Mouse (Mus musculus): ENCODE data around the gene Sept10. TPM values are rescaled to one million over a fixed set of nuclear protein-coding genes. Genes with fewer than 3 reads are reported as not detected.

The Sept10 gene
- polyA plus RNA-seq, 1 experiment from 2014 or later: 32.5 TPM

DNA sequence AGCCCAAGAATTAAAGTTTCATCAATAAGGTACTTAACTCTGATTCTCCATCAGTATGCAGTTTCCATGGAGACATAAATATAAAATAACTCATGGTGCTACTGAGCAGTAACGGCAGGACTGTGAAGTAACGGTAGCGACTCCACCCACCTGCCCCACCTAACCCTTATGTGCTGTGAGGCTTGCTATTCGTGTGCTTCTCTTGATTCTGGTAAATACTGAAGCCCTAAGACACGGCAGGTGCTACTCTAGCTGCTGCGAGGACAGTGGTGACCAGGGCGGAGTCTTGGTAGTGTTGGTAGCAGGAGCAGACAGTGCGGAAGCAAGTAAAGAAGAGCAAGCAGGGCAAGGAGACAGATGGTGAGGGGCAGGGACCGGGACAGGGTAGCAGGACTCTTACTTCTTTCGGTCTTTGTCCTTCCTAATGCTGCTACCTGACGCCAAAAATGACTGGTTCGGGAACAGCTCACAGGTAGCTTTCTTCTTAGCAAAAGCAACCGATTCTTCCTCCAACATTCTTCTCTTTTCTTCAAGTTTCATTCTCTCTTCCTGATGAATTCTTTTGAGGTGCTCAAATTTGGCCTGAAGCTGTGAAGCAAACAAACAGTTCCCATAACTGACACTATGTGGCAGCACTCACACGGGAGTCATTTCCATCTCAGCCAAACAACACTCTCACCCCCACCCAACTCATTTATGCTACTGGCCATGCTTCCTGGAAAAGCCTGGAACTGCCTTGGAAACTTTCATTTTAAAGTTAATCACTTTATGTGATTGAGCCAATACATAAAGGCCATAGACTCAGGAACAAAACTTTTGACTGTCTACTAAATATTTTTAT lies 55.3 kb downstream of the Sept10 start:
- ATAC-seq (ENCODE audit: insufficient read depth, low FRiP score, low TSS enrichment): no peak

DNA sequence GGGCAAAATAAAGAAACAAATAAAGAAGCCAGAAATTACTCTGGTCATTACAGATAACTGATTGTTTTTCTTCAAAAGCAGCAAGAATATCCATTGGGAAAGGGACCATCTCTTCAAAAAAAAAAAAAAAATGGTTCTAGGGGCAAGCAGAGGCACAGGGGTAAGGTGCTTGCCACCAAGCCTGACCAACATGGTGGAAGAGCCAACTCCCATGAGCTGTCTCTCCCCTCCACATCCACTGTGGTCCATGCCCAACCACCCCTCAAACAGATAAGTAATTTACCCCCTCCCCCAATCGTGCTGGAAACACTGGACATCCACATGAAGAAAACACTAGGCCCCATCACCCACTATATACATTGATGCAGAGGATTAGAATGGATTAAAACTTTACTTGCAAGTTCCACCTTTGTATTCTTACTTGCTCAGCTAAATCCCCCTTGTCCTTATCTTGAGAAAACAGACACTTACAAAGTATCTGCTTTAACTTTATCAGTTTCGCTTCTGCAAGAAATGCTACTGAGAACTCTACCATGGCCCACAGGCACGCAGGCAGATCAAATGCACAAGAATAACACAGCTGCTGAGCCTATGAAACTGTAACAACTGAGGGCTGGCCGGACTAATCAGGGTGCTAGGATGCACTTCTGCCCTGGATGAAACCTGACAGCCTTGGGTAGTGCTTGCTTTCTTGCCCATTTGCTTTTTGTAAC lies 59.3 kb downstream of the Sept10 start:
- H3K4me3 ChIP-seq (ENCODE audit: low read depth, low read length): no peak overlapping the region
- no peaks in the 10 kb centered on the region for H3K36me3 ChIP-seq (ENCODE audit: control insufficient read depth, insufficient read depth, low read length)
- H3K4me2 ChIP-seq (ENCODE audit: low read depth): no peak overlapping the region
- DNase-seq (ENCODE audit: low spot score) (no peak), ATAC-seq (ENCODE audit: insufficient read depth, low FRiP score, low TSS enrichment) (no peak)
- 68% methylated on average over 4 of the region's 4 CpGs for WGBS
- H3K9me3 ChIP-seq (ENCODE audit: control insufficient read depth, low read length): no peaks in the 10 kb centered on the region
- no peaks in the 10 kb centered on the region for H3K4me1 ChIP-seq (ENCODE audit: control insufficient read depth, insufficient read depth, low read length)
- H3K9ac ChIP-seq (ENCODE audit: low read length): no peak overlapping the region
- H3K27ac ChIP-seq (ENCODE audit: low read depth, low read length): no peak overlapping the region
- no peaks in the 10 kb centered on the region for H3K27me3 ChIP-seq (ENCODE audit: control insufficient read depth, insufficient read depth, low read length)

More for the DNA sequence above, 55.3 kb downstream of the Sept10 start:
- Histone ChIP-seq H3K9me3 (ENCODE audit: control insufficient read depth, low read length) (no peaks in the 10 kb centered on the region), H3K36me3 (ENCODE audit: control insufficient read depth, insufficient read depth, low read length) (no peaks in the 10 kb centered on the region), H3K4me3 (ENCODE audit: low read depth, low read length) (no peak overlapping the region), H3K4me1 (ENCODE audit: control insufficient read depth, insufficient read depth, low read length) (no peaks in the 10 kb centered on the region), H3K27ac (ENCODE audit: low read depth, low read length) (no peak overlapping the region), H3K27me3 (ENCODE audit: control insufficient read depth, insufficient read depth, low read length) (no peaks in the 10 kb centered on the region), H3K4me2 (ENCODE audit: low read depth) (no peak overlapping the region), H3K9ac (ENCODE audit: low read length) (no peak overlapping the region)
- 71% methylated on average over 14 of the region's 14 CpGs for WGBS
- peak; percentile 29 for DNase-seq (ENCODE audit: low spot score)

DNA sequence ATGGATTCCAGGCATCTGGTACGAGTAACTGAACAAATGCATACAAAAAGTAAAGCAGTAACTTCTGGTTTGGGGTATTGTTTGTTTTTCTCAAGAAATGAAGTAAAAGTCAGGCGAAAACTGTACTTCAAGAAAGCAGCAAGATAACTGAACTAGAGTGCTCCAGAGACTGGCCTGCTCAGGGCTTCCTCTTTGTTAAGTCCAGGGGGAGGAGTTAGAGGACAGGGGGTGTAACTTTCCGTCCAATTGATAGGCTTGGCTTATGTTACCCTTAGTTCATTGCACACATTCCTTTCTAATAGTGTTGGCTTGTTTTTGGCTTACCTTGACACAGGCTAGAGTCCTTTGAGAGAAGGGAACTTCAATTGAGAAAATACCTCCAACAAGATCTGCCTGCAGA lies 63.0 kb downstream of the Sept10 start:
- Histone ChIP-seq H3K27ac (ENCODE audit: low read depth, low read length) (no peak overlapping the region), H3K9me3 (ENCODE audit: control insufficient read depth, low read length) (no peaks in the 10 kb centered on the region), H3K36me3 (ENCODE audit: control insufficient read depth, insufficient read depth, low read length) (no peaks in the 10 kb centered on the region), H3K4me1 (ENCODE audit: control insufficient read depth, insufficient read depth, low read length) (no peaks in the 10 kb centered on the region), H3K9ac (ENCODE audit: low read length) (no peak overlapping the region), H3K27me3 (ENCODE audit: control insufficient read depth, insufficient read depth, low read length) (no peaks in the 10 kb centered on the region), H3K4me2 (ENCODE audit: low read depth) (no peak overlapping the region), H3K4me3 (ENCODE audit: low read depth, low read length) (no peak overlapping the region)
- no peak for DNase-seq (ENCODE audit: low spot score)
- WGBS: 74% methylated on average over 3 of the region's 3 CpGs
- ATAC-seq (ENCODE audit: insufficient read depth, low FRiP score, low TSS enrichment): no peak

DNA sequence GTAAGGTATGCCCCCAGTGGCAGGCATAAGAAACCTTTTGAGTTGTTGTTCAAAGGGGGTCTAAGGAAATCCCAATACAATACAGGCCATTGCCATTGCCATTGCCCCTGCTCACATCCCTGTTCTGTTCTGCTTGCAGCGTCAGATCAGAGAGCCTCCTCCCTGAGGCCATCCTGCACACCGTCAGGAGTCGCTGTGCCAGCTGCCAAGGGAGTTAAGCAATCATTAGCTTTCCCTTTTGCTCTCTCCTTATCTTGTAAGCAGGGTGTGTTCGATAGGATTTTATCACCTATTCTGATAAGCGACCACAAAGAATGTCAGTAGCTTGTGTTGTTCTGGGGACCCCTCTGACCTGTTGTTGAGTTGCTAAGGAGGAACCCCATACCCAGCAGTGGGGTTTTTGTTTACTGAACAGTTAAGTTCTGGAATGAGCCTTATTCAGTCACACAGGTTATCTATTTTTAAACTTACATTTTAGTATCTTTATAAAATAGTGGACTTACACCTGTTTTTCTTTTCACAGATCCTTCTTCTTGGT lies 69.0 kb downstream of the Sept10 start:
- WGBS: 79% methylated on average over 5 of the region's 5 CpGs
- Histone ChIP-seq H3K27ac (ENCODE audit: low read depth, low read length) (no peak overlapping the region), H3K9me3 (ENCODE audit: control insufficient read depth, low read length) (no peaks in the 10 kb centered on the region), H3K9ac (ENCODE audit: low read length) (no peak overlapping the region), H3K4me2 (ENCODE audit: low read depth) (no peak overlapping the region), H3K4me3 (ENCODE audit: low read depth, low read length) (no peak overlapping the region), H3K36me3 (ENCODE audit: control insufficient read depth, insufficient read depth, low read length) (no peaks in the 10 kb centered on the region), H3K4me1 (ENCODE audit: control insufficient read depth, insufficient read depth, low read length) (no peaks in the 10 kb centered on the region), H3K27me3 (ENCODE audit: control insufficient read depth, insufficient read depth, low read length) (no peaks in the 10 kb centered on the region)
- ATAC-seq (ENCODE audit: insufficient read depth, low FRiP score, low TSS enrichment) (no peak), DNase-seq (ENCODE audit: low spot score) (no peak)

DNA sequence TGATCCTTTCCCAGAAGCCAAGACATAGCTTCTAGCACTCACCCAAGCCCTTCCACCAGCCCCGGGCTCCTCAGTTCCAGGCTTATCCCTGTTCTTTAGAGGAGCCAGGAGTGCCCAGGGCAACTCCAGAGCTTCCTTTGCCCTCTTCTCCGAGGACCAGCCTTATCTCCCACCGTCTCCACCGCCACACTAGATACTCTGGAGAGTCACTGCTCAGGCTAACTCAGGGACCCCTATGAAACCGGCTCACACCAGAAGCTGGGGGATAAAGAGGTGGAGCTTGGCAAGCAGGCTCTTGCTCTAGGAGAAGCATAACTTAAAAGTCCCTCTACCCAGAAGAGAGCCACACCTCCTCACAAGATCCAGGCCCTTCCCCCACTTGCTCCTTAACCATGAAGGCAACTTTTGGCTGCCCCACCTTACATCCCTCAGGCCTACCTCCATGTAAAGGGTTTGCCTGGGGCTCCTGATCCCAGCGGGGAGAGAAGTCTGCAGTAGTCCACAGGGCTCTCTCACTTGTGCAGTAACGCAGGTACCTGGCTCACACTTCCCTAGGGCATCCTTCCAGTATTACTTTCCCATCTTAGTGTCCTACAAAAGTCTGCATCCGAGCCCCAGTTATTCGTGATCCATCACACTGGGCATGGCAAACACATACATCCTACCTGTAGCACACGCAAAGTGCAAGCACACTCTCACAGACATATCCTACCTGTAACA lies 70.5 kb downstream of the Sept10 start:
- H3K4me1 ChIP-seq (ENCODE audit: control insufficient read depth, insufficient read depth, low read length): no peaks in the 10 kb centered on the region
- ATAC-seq (ENCODE audit: insufficient read depth, low FRiP score, low TSS enrichment): no peak

DNA sequence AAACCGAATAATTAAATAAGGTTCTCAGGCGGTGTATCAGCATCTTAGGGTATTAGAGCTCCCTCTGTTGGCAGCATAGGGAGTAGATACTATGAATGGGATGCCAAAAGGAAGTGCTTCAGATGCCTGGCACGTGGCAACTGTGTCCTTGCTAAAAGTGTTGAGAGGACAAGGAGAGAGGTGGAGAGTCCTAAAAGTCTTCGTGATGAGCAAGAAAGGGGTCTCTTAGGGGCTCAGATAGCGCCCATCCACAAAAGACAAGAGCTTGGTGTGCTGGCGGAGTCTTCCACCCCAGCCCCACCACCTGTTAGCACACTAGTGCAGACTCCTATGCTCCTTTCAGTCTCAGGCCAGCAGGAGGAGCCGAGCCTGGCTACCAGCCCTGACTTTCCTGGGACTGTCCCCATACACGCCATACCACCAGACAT lies 71.7 kb downstream of the Sept10 start:
- H3K4me1 ChIP-seq (ENCODE audit: control insufficient read depth, insufficient read depth, low read length): no peaks in the 10 kb centered on the region
- H3K4me2 ChIP-seq (ENCODE audit: low read depth): no peak overlapping the region
- no peaks in the 10 kb centered on the region for H3K27me3 ChIP-seq (ENCODE audit: control insufficient read depth, insufficient read depth, low read length)
- WGBS: 19% methylated on average over 8 of the region's 8 CpGs
- DNase-seq (ENCODE audit: low spot score) (peak; percentile 64), ATAC-seq (ENCODE audit: insufficient read depth, low FRiP score, low TSS enrichment) (peak; percentile 65)
- H3K9ac ChIP-seq (ENCODE audit: low read length): no peak overlapping the region
- no peaks in the 10 kb centered on the region for H3K9me3 ChIP-seq (ENCODE audit: control insufficient read depth, low read length)
- H3K27ac ChIP-seq (ENCODE audit: low read depth, low read length): no peak overlapping the region
- H3K36me3 ChIP-seq (ENCODE audit: control insufficient read depth, insufficient read depth, low read length): no peaks in the 10 kb centered on the region
- H3K4me3 ChIP-seq (ENCODE audit: low read depth, low read length): no peak overlapping the region

More for the DNA sequence above, 70.5 kb downstream of the Sept10 start:
- H3K9ac ChIP-seq (ENCODE audit: low read length): no peak overlapping the region
- 95% methylated on average over 10 of the region's 10 CpGs for WGBS
- H3K36me3 ChIP-seq (ENCODE audit: control insufficient read depth, insufficient read depth, low read length): no peaks in the 10 kb centered on the region
- no peak overlapping the region for H3K4me2 ChIP-seq (ENCODE audit: low read depth)
- H3K4me3 ChIP-seq (ENCODE audit: low read depth, low read length): no peak overlapping the region
- H3K9me3 ChIP-seq (ENCODE audit: control insufficient read depth, low read length): no peaks in the 10 kb centered on the region
- H3K27ac ChIP-seq (ENCODE audit: low read depth, low read length): no peak overlapping the region
- H3K27me3 ChIP-seq (ENCODE audit: control insufficient read depth, insufficient read depth, low read length): no peaks in the 10 kb centered on the region
- DNase-seq (ENCODE audit: low spot score): no peak

DNA sequence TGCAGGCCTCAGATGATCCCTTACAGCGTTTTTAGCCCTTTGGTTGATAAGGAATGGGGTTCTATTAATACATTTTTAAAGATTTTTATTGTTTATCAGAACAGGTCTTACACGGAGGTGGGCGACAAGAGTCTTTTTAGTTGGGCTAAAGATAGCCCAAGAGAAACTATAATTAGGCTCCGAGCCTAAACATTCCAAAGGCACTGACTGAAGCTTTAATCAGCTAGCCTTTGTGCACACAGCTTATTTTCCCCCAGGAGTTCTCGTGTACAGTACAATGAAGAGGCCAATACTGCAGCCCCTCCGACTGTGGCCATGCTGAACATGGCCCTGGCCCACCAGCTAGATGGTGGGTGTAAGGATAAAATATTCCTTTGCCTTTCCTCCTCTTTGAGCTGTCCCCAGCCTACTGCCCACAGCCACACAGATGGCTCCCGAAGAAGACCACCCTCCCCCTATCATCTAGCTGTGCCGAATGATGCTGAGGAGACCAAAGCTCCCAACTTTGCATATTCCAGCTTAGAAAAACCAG lies 88.1 kb downstream of the Sept10 start:
- ATAC-seq (ENCODE audit: insufficient read depth, low FRiP score, low TSS enrichment): no peak
- 83% methylated on average over 8 of the region's 8 CpGs for WGBS
- H3K36me3 ChIP-seq (ENCODE audit: control insufficient read depth, insufficient read depth, low read length): no peaks in the 10 kb centered on the region

DNA sequence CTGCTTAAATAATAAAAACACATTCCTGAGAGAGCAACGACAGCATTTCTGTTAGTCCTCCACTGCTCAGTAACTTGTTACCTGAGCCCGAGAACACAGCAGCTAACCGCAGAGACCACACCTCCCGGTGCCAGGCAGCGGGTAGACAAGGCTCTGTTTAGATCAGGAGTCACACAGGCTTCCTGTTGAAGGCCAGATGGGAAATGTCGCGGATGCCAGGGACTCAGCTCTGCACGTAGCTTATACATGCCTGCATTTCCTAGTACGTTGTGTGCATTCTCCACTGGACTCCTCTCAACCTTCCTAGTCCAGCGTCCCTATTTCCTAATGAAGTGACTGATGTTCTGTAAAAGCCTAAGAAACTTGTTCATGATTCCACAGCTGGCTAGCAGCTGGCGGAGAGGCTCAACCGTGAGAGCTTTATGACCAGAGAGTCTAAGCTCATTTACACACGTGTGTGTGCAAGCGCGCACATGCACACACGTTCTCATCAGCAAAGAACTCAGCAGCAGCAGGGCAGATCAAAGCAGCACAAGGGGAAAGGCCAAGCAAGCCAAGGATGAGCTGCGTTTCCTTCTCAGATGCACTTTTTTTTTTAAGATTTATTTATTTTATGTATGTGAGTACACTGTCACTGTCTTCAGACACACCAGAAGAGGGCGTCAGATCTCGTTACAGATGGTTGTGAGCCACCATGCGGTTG lies 89.6 kb downstream of the Sept10 start:
- H3K4me2 ChIP-seq (ENCODE audit: low read depth): no peak overlapping the region
- DNase-seq (ENCODE audit: low spot score): no peak
- H3K9me3 ChIP-seq (ENCODE audit: control insufficient read depth, low read length): no peaks in the 10 kb centered on the region
- H3K4me1 ChIP-seq (ENCODE audit: control insufficient read depth, insufficient read depth, low read length): no peaks in the 10 kb centered on the region
- WGBS: 77% methylated on average over 20 of the region's 20 CpGs
- ATAC-seq (ENCODE audit: insufficient read depth, low FRiP score, low TSS enrichment): no peak
- H3K4me3 ChIP-seq (ENCODE audit: low read depth, low read length): no peak overlapping the region
- no peak overlapping the region for H3K27ac ChIP-seq (ENCODE audit: low read depth, low read length)
- H3K36me3 ChIP-seq (ENCODE audit: control insufficient read depth, insufficient read depth, low read length): no peaks in the 10 kb centered on the region
- H3K27me3 ChIP-seq (ENCODE audit: control insufficient read depth, insufficient read depth, low read length): no peaks in the 10 kb centered on the region
- H3K9ac ChIP-seq (ENCODE audit: low read length): no peak overlapping the region

More for the DNA sequence above, 88.1 kb downstream of the Sept10 start:
- no peak overlapping the region for H3K4me3 ChIP-seq (ENCODE audit: low read depth, low read length)
- H3K4me2 ChIP-seq (ENCODE audit: low read depth): no peak overlapping the region
- no peak overlapping the region for H3K27ac ChIP-seq (ENCODE audit: low read depth, low read length)
- no peak overlapping the region for H3K9ac ChIP-seq (ENCODE audit: low read length)
- no peaks in the 10 kb centered on the region for H3K9me3 ChIP-seq (ENCODE audit: control insufficient read depth, low read length)
- no peak for DNase-seq (ENCODE audit: low spot score)
- H3K27me3 ChIP-seq (ENCODE audit: control insufficient read depth, insufficient read depth, low read length): no peaks in the 10 kb centered on the region
- H3K4me1 ChIP-seq (ENCODE audit: control insufficient read depth, insufficient read depth, low read length): no peaks in the 10 kb centered on the region

All from neural tube, embryonic 11.5 days (tissue).